Mouse (Mus musculus) myocyte (in vitro differentiated cells): ENCODE measurements at regions not wholly inside any gene's neighbourhood (a gene's known extent, or its start where the extent isn't known, plus 50 kb on each side); places are given as distances from the start of the nearest gene placed in this dataset.

ENCODE experiments used
- H3K27me3 ChIP-seq: one replicate; pipeline ENCODE4 v1.6.1; 2011; ENCODE audit not compliant: control insufficient read depth, insufficient read depth, insufficient read length
- H3K36me3 ChIP-seq: one replicate; pipeline ENCODE4 v1.6.1; 2011; ENCODE audit not compliant: control insufficient read depth, insufficient read depth
- H3K4me2 ChIP-seq: one replicate; pipeline ENCODE4 v1.6.1; 2011; ENCODE audit warnings: low read depth, control low read depth
- H3K4me3 ChIP-seq: one replicate; pipeline ENCODE4 v1.5.1; 2011; ENCODE audit warnings: mild to moderate bottlenecking, control low read depth, moderate library complexity
- H3K79me2 ChIP-seq: one replicate; pipeline ENCODE4 v1.6.1; 2011; ENCODE audit not compliant: control insufficient read depth, insufficient read depth
- H3ac ChIP-seq: one replicate; pipeline ENCODE4 v1.6.1; 2011; ENCODE audit not compliant: control insufficient read depth, insufficient read length
- CEBPB ChIP-seq: IDR thresholded peaks from 2 replicates; pipeline ENCODE4 v1.6.1; 2011; ENCODE audit warnings: mild to moderate bottlenecking, moderate library complexity; ENCODE audit not compliant: poor library complexity, insufficient read depth, severe bottlenecking
- E2F4 ChIP-seq: IDR thresholded peaks from one replicate; pipeline ENCODE4 v1.6.1; 2011; ENCODE audit warnings: mild to moderate bottlenecking, control low read depth, moderate library complexity; ENCODE audit not compliant: insufficient read depth
- MAX ChIP-seq: IDR thresholded peaks from one replicate; pipeline ENCODE4 v1.6.1; 2011; ENCODE audit warnings: low read depth, mild to moderate bottlenecking, control low read depth
- MYOD1 ChIP-seq, 3 experiments: IDR thresholded peaks; one replicate each; pipeline ENCODE4 v1.6.1; 2011; ENCODE audit warnings: control low read depth in 2 of 3, low read depth in 2 of 3, mild to moderate bottlenecking in 2 of 3, moderate library complexity in 1 of 3; ENCODE audit not compliant: insufficient read length in 2 of 3, control insufficient read depth in 1 of 3
- MYOG ChIP-seq, 3 experiments: IDR thresholded peaks; one replicate each; pipeline ENCODE4 v1.6.1; 2011; ENCODE audit warnings: control low read depth in 2 of 3, low read depth in 2 of 3, mild to moderate bottlenecking in 2 of 3; ENCODE audit not compliant: insufficient read length in 2 of 3, control insufficient read depth in 1 of 3, insufficient read depth in 1 of 3
- POLR2A ChIP-seq: IDR thresholded peaks from one replicate; pipeline ENCODE4 v1.6.1; 2011; ENCODE audit warnings: low read depth, mild to moderate bottlenecking, control low read depth, moderate library complexity; ENCODE audit not compliant: insufficient read length
- POLR2AphosphoS2 ChIP-seq: IDR thresholded peaks from one replicate; pipeline ENCODE4 v1.6.1; 2011; ENCODE audit warnings: low read depth, control low read depth; ENCODE audit not compliant: insufficient read length
- REST ChIP-seq: IDR thresholded peaks from one replicate; pipeline ENCODE4 v1.6.1; 2011; ENCODE audit warnings: mild to moderate bottlenecking, control low read depth, moderate library complexity; ENCODE audit not compliant: insufficient read depth, insufficient read length
- SRF ChIP-seq: IDR thresholded peaks from one replicate; pipeline ENCODE4 v1.6.1; 2011; ENCODE audit warnings: low read depth; ENCODE audit not compliant: control insufficient read depth, insufficient read length
- TCF12 ChIP-seq: IDR thresholded peaks from one replicate; pipeline ENCODE4 v1.6.1; 2011; ENCODE audit warnings: mild to moderate bottlenecking, control low read depth; ENCODE audit not compliant: poor library complexity, insufficient read depth, severe bottlenecking
- TCF3 ChIP-seq: IDR thresholded peaks from one replicate; pipeline ENCODE4 v1.6.1; 2011; ENCODE audit warnings: low read depth, control low read depth; ENCODE audit not compliant: insufficient read length
- USF1 ChIP-seq: IDR thresholded peaks from one replicate; pipeline ENCODE4 v1.6.1; 2011; ENCODE audit warnings: low read depth, mild to moderate bottlenecking, control low read depth, moderate library complexity

DNA sequence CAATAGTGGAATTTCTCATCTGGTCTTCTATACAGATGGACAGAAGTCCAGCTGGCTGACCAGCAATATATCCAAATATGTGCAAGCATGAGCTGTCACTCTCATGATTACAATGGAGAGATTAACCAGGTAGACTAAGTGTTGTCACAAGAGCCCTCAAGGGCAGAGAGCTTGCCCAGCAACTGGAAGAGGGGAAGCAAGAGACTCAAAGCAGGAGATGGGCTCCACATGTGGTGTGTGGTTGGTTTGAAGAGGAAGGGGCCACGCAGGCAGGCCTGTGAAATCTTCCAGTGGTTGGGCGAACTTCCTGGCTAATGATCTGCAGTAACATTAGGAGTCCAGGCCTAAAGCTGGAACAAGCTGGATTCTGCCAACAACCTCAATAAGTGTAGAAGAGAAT, 268.1 kb downstream of the Dhx35 start:
- Histone ChIP-seq H3K36me3 (no peaks in the 10 kb centered on the region), H3K4me3 (no peak overlapping the region), H3ac (no peak overlapping the region), H3K4me2 (no peak overlapping the region), H3K27me3 (no peaks in the 10 kb centered on the region), H3K79me2 (no peaks in the 10 kb centered on the region)
- TF ChIP-seq MAX (no peak), MYOG (IDR thresholded peaks at IDR 0.05; ENCODE audit: control insufficient read depth in 1 of 3, insufficient read depth in 1 of 3, insufficient read length in 2 of 3, low read depth in 2 of 3) (no peak), REST (no peak), POLR2A (no peak), CEBPB (no peak), E2F4 (no peak), TCF3 (no peak), POLR2AphosphoS2 (no peak)

- Histone ChIP-seq H3K79me2 (no peaks in the 10 kb centered on the region), H3ac (no peak overlapping the region), H3K27me3 (no peaks in the 10 kb centered on the region), H3K4me2 (no peak overlapping the region), H3K4me3 (no peak overlapping the region), H3K36me3 (no peaks in the 10 kb centered on the region)
- TF ChIP-seq MYOD1 (IDR thresholded peaks at IDR 0.05; ENCODE audit: control insufficient read depth in 1 of 3, insufficient read length in 2 of 3, low read depth in 2 of 3): no peak
- TF ChIP-seq POLR2A: no peak
- no peak for TF ChIP-seq E2F4
- TF ChIP-seq TCF3: no peak
- no peak for TF ChIP-seq USF1
- no peak for TF ChIP-seq MYOG (IDR thresholded peaks at IDR 0.05; ENCODE audit: control insufficient read depth in 1 of 3, insufficient read depth in 1 of 3, insufficient read length in 2 of 3, low read depth in 2 of 3)
- TF ChIP-seq POLR2AphosphoS2: no peak
- TF ChIP-seq CEBPB: no peak
Observed at GRCm38 (mm10) chr2:159064403-159064970, 269.9 kb downstream of the Dhx35 start.

GRCm38 (mm10) chr2:159067506-159067905, 272.9 kb downstream of the Dhx35 start:
- TF ChIP-seq MYOD1 (IDR thresholded peaks at IDR 0.05; ENCODE audit: control insufficient read depth in 1 of 3, insufficient read length in 2 of 3, low read depth in 2 of 3): no peak
- no peaks in the 10 kb centered on the region for H3K36me3 ChIP-seq
- no peak overlapping the region for H3K4me2 ChIP-seq
- H3K27me3 ChIP-seq: no peaks in the 10 kb centered on the region
- H3K4me3 ChIP-seq: no peak overlapping the region
- no peaks in the 10 kb centered on the region for H3K79me2 ChIP-seq
- no peak overlapping the region for H3ac ChIP-seq

GRCm38 (mm10) chr2:159068303-159069020, 273.9 kb downstream of the Dhx35 start:
- Histone ChIP-seq H3K4me2 (no peak overlapping the region), H3ac (no peak overlapping the region)
- TF ChIP-seq SRF (no peak), TCF12 (no peak), POLR2AphosphoS2 (no peak), POLR2A (no peak), MAX (no peak), REST (no peak), CEBPB (no peak), E2F4 (no peak), MYOG (IDR thresholded peaks at IDR 0.05; ENCODE audit: control insufficient read depth in 1 of 3, insufficient read depth in 1 of 3, insufficient read length in 2 of 3, low read depth in 2 of 3) (no peak), MYOD1 (IDR thresholded peaks at IDR 0.05; ENCODE audit: control insufficient read depth in 1 of 3, insufficient read length in 2 of 3, low read depth in 2 of 3) (no peak), TCF3 (no peak), USF1 (no peak)

DNA sequence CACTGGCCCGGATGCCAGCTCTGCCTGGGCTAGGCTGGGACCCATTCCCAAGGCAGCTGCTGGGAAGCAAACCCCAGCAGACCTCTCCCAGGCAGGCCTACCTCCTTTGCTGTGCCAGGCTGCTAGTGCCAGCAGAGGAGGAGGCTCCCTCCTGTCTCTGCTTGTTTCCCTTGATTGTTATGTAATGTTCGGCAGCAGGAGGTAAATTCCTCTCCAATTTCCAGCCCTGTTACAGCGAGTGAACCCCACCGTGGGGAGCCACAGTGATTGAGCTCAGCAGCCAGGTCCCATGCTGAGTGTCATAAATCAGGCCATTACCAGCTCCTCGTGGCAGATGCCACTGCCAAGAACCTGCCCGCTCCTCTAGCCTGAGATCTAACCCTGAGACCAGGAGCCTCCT, 274.6 kb downstream of the Dhx35 start:
- H3K4me2 ChIP-seq: no peak overlapping the region
- H3K36me3 ChIP-seq: no peaks in the 10 kb centered on the region
- H3K79me2 ChIP-seq: no peaks in the 10 kb centered on the region
- H3ac ChIP-seq: no peak overlapping the region
- H3K27me3 ChIP-seq: no peaks in the 10 kb centered on the region
- no peak for TF ChIP-seq E2F4
- TF ChIP-seq MAX: no peak
- no peak for TF ChIP-seq REST
- TF ChIP-seq USF1: no peak
- no peak for TF ChIP-seq POLR2A
- TF ChIP-seq POLR2AphosphoS2: no peak
- TF ChIP-seq SRF: no peak
- no peak for TF ChIP-seq CEBPB
- no peak for TF ChIP-seq TCF12
- no peak for TF ChIP-seq MYOD1 (IDR thresholded peaks at IDR 0.05; ENCODE audit: control insufficient read depth in 1 of 3, insufficient read length in 2 of 3, low read depth in 2 of 3)
- no peak for TF ChIP-seq MYOG (IDR thresholded peaks at IDR 0.05; ENCODE audit: control insufficient read depth in 1 of 3, insufficient read depth in 1 of 3, insufficient read length in 2 of 3, low read depth in 2 of 3)
- H3K4me3 ChIP-seq: no peak overlapping the region

More at GRCm38 (mm10) chr2:159068303-159069020, 273.9 kb downstream of the Dhx35 start:
- H3K27me3 ChIP-seq: no peaks in the 10 kb centered on the region
- no peaks in the 10 kb centered on the region for H3K79me2 ChIP-seq
- no peak overlapping the region for H3K4me3 ChIP-seq
- H3K36me3 ChIP-seq: no peaks in the 10 kb centered on the region
